Mouse (Mus musculus) 3134 (cell line): ENCODE data around the gene Tlr5.

ENCODE experiments used
- DNase-seq: peaks from one replicate; pipeline ENCODE4 v3.0.0-alpha.2; 2011; ENCODE audit warnings: low spot score; ENCODE audit not compliant: insufficient read length; ENCODE audit errors: extremely low read depth

Gene Tlr5

DNA sequence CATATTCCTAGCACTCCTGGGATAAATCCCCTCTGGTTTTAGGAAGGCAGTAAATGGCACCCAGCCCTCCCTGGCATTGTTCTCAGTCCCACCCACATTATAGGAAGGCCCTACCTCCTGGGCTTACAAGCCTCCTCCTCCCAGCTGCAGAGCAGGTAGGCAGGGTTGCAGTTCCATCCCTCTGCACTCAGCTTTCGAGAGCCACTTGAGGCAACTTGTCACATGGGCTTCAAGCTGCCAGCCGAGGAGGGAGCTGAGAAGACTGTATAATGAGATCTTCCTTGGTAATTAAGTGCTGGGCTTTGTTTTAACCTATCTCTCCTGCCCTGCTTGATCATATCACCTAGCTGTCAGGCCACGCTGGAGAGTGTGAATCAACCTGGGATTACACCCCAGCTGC is 1.4 kb upstream of the Tlr5 start:
- DNase-seq = no peak

DNA sequence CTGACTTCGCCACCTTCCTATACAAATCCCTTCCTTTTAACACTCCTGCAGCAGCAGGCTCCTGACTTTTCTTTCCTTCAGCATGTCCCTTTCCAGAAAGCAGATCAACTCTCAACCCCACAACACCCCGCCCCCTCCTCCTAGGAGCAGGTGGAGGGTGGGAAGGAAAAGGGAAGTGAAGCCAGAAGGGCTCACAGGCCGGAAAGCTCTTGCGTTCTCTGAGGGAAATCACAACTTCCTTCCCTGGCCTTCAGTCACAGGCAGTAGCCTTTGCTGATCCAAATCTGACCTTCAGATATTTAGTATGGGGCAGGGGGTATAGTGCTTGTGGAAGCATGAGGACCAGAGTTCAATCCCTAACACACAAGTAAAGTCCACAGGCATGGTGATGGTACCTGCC is 921 bp upstream of the Tlr5 start:
- no peak for DNase-seq

DNA sequence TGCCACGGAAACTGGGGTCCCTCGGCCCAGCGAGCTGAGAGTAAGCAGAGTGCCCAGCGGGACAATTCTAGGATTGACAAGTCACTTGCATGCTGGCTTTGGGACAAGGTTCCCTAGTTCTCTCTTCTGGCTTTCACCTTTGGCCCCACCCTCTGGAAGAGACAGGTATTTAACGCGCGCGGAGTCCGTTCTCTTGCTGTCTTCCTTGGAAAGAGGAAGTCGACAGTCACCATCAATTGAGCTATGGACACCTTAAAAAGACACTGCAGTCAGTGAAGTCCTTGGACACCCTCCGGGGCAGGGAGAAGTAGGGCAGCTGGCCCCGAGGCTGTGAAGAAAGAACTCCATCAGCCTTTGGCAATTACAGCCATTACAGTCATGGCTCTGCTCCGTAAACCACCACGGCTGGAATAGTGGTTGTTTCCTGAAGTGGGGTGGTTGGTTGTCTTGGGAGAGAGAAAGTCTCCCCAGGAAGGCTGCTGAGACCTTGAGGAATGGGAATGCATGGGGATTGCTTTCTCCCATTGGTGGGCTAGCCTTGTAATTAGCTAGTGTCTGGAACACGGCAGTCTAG is 546 bp downstream of the Tlr5 start:
- no peak for DNase-seq

GRCm38 (mm10) chr1:182956186-182956960 is 1.8 kb downstream of the Tlr5 start:
- DNase-seq = peak; percentile 74

DNA sequence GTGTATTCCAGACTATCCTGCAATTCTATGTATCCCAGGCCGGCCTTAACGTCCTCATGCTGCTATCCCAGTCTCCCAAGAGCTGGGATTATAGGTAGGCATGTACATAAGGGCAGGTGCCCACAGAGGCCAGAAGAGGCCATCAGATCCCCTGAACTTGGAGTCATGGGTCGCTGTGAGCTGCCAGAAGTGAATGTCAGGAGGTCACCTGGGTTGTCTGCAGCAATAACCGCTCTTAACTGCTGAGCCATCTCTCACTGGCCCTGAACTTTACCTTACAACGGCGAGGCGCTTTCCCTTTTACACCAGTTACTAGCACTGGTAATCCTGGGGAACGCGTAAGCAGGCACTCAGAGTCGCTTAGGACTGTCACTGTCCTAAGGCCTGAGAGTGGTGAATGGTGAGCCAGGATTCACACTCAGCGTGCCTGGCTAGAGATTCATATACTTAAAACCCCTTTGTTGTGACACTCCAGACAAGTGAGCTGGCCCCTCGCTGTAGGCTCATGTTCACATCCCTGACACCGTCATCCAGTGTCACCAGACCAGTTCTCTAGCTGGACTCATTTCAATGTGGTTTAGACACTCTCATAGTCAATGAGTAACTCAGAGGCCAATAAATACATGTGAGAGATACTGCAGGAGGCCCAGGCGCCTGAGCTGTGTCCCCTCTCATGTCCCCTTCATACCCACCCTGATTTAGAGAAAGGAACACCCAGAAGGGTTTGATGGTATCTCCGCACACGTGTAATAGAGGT is 2.6 kb downstream of the Tlr5 start:
- DNase-seq = no peak

DNA sequence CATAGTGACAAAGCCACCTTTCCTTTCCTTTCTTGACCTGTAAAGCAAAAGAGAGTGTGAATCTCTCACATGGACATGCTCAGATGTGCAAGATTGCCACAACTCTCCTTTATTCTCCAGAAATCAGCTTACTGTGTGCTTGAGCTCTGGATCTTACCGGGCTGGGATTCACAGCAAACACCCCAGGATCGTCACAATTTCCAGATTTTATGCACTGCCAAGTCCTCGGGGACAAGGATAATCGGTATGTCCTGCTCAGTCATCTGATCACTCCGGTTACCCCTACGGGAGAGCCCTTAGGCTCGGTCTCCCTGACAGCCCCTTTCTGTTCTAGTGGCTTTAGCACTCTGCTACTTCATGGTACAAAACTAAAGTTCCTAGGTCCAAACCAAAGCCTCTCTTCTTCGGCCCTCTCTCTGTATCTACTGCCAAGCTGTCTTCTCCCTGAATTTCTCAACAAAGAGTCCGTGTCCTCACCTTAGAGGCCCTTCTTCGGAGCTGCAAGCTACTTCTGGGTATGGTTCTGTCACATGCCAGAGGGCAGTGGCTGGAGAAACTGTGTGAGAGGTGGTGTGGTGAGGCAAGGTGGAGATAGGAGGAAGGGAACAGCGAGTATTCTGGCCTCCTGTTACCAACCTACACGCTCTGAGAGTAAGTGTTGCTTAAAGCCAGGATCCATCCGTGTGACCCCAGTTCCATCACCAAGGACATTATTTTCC is 3.4 kb downstream of the Tlr5 start:
- DNase-seq = no peak

- DNase-seq = no peak
Observed at GRCm38 (mm10) chr1:182958824-182959223, 4.2 kb downstream of the Tlr5 start.

DNA sequence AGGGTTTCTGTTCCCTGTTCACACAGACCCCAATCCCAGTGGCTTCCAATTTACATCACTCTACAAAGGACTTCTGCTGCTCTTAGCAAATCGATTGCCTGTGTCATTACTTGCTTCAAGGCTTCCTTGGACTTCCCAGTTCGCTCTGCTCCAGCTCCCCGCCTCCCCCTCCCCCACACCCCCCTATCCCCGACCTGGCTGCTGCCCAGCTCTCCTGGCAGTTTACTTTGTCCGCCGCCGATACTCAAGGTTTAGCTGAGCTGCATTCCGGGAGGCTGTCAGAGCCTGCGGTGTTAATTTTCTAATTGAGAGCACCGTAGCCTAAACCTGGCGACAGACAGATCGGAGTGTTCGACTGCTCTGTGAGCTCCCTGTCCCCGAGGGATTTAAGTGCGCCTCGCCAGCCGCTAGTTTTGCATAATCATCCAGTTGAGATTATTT is 4.7 kb downstream of the Tlr5 start:
- no peak for DNase-seq

DNA sequence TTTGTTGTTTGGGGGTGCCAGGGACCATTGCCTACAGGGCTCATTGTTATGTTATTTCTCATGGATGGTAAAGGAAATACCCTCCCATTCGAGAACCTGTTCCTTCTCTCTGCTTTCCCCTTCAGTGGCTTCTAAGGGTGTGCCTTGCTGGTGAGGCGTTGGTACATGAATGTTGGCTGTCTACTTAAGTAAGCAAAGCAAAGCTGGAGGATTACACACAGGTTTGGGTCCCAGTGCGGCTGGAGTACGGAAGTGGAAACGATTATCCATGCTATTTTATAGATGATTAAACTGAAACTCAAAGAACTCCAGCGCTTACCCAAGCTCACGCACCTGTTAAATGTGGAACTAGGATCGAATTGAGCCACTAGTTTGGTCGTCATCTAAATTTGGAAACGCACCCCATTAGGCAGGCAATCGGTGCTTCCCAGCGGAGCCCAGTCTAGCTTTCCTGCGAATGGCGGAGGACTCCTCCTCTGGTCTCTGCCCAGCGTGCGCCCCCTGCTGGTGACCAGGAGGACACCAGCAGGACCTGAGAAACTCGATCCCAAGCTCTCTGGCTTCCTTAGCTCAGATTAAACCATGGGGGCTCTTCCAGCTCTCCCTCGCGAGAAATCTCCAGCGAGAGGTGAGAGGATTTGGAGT is 5.3 kb downstream of the Tlr5 start:
- DNase-seq = peak; percentile 33

GRCm38 (mm10) chr1:182961076-182961475 is 6.5 kb downstream of the Tlr5 start:
- DNase-seq = no peak

GRCm38 (mm10) chr1:182963329-182963728 is 8.7 kb downstream of the Tlr5 start:
- no peak for DNase-seq

- no peak for DNase-seq
Observed at GRCm38 (mm10) chr1:182964855-182965466, 10.4 kb downstream of the Tlr5 start.

DNA sequence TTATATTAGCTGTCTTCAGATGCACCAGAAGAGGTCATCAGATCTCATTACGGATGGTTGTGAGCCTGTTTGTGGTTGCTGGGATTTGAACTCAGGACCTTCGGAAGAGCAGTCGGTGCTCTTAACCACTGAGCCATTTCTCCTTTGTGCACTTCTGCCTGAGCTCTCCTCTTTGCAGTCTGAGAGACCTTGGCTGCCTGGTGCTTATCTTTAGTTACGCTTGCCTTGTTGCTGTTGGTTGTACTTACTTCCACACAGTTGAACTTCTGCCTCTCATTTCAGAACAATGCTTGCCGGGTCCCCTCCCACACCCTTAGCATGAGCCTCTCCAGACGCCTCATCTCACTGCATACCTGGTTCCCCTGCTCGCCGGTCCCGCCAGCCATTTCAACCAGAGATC is 14.1 kb downstream of the Tlr5 start:
- no peak for DNase-seq

DNA sequence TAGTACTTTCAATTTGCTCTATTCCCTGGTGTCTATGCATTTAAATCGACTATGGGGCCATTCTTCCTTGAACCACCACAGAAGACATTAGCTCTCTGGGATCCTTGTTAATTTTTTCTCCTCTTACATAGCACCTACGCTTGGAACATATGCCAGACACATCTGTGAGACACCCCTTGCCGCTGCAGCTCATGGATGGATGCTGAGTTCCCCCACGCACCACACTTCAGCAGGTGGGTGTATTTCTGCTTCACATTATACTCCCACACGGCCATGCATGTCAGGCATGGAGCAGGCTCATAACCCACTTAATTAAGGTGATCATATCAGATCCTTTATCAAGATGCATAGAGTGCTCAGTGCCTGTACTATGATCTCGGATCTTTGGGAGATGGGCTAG is 17.7 kb downstream of the Tlr5 start:
- DNase-seq = no peak

DNA sequence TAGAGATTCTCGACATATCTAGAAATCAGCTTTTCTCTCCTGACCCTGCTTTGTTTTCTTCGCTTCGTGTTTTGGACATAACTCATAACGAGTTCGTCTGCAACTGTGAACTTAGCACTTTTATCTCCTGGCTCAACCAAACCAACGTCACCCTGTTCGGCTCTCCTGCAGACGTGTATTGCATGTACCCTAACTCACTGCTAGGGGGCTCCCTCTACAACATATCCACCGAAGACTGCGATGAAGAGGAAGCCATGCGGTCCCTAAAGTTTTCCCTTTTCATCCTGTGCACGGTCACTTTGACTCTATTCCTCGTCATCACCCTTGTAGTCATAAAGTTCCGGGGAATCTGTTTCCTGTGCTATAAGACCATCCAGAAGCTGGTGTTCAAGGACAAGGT is 20.2 kb downstream of the Tlr5 start:
- no peak for DNase-seq

DNA sequence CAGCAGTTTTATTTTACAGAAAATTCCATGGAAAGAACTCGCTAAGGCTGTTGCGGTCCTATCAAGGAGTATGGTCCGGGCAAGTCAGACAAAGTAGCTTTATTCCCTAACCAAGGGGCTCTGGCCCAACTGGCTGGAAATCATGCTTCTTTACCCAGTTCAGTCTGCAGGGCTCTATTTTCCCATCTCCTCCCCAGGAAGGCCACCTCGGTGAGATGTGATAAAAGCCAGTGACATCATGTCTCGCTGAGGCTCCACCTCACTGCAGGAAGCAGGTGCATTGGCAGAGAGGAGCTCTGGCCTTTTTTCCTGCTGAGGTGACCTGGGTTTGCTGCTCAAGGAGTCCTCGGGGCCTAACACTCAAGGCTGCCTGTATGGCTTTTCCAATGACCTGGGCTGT is 26.1 kb downstream of the Tlr5 start:
- no peak for DNase-seq

- peak; percentile 89 for DNase-seq
Observed at GRCm38 (mm10) chr1:182982995-182983394, 28.4 kb downstream of the Tlr5 start.

- peak; percentile 21 for DNase-seq
Observed at GRCm38 (mm10) chr1:182983496-182984127, 29.0 kb downstream of the Tlr5 start.

DNA sequence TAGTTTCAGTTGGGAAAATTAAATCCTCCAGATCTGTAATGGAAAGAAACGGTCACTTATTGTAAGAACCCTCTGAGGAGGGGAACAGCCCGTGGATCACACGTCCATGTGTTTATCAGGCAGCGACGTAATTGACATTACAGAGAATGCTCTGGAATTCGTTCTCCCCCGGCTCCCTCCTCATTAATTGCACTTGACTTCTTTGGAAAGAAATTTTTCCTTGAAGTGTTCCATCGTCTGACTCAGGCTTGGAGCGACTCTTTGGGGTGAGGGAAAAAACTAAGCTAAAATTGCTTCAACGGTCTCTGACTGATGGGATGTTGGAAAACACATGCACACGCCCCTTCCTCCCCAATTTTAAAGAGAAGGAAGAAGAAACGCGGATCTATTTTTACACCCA is 31.7 kb downstream of the Tlr5 start:
- no peak for DNase-seq

DNA sequence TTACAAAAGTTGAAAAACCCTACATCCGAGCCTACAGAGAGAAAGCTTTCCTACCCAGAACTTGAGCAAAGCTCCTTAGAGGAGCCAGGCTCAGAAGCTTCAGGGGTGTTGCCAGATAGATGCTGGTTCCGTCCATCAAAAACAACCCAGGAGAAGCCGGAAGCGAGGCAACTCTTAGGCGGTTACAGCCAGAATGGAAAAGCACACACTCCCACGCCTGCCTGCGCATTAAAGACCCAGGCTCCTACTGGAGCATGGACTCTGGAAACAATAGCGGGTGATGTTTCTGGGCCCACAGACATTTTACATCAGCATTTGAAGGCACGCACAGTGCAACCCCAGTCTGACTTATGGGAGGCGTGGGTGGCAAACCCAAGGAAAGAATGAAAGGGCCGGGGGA is 32.2 kb downstream of the Tlr5 start:
- DNase-seq = no peak
